Mouse (Mus musculus) hindbrain, embryonic 11.5 days (tissue): ENCODE measurements at regions not wholly inside any gene's neighbourhood (a gene's known extent, or its start where the extent isn't known, plus 50 kb on each side); places are given as distances from the start of the nearest gene placed in this dataset.

ENCODE experiments used
- ATAC-seq: fragments of 200-750 bp; cut with Nextera tagmentation; 2 replicates; pipeline ENCODE4 v1.8.0; 2017; ENCODE audit warnings: mild to moderate bottlenecking, moderate TSS enrichment, moderate library complexity; ENCODE audit not compliant: low FRiP score
- DNase-seq: peaks from one replicate; pipeline ENCODE4 v3.0.0-alpha.2; 2015; ENCODE audit warnings: low spot score
- H3K27ac ChIP-seq: fragments of 300-500 bp; sonication (generic); 2 replicates; pipeline ENCODE4 v1.5.1; 2014; ENCODE audit warnings: mild to moderate bottlenecking, low read depth, low read length
- H3K27me3 ChIP-seq: fragments of 300-500 bp; sonication (generic); 2 replicates; pipeline ENCODE4 v1.6.1; 2014; ENCODE audit warnings: mild to moderate bottlenecking, low read length, moderate library complexity, mixed read lengths; ENCODE audit not compliant: control insufficient read depth, insufficient read depth
- H3K36me3 ChIP-seq: fragments of 300-500 bp; sonication (generic); 2 replicates; pipeline ENCODE4 v1.6.1; 2014; ENCODE audit warnings: mild to moderate bottlenecking, low read length, moderate library complexity, mixed read lengths; ENCODE audit not compliant: control insufficient read depth, insufficient read depth
- H3K4me1 ChIP-seq: fragments of 300-500 bp; sonication (generic); replicated peaks from 2 replicates; pipeline ENCODE4 v1.6.1; 2014; ENCODE audit warnings: low read length, mixed read lengths; ENCODE audit not compliant: control insufficient read depth, insufficient read depth
- H3K4me2 ChIP-seq: fragments of 300-500 bp; sonication (generic); replicated peaks from 2 replicates; pipeline ENCODE4 v1.6.1; 2014; ENCODE audit warnings: mild to moderate bottlenecking, low read depth, low read length
- H3K4me3 ChIP-seq: fragments of 300-500 bp; sonication (generic); 2 replicates; pipeline ENCODE4 v1.5.1; 2014; ENCODE audit warnings: low read depth, low read length
- H3K9ac ChIP-seq: fragments of 300-500 bp; sonication (generic); 2 replicates; pipeline ENCODE4 v1.6.1; 2014; ENCODE audit warnings: low read depth, low read length
- H3K9me3 ChIP-seq: fragments of 300-500 bp; sonication (generic); 2 replicates; pipeline ENCODE4 v1.6.1; 2016; ENCODE audit warnings: low read length; ENCODE audit not compliant: control insufficient read depth
- WGBS: fragments of 180-500 bp; shearing (Covaris S2); extraction: QIAGEN DNeasy Blood & Tissue Kit; methylation state at CpG from one replicate; pipeline ENCODE4 v1.1.7; 2014; 5-methylcytosine and 5-hydroxymethylcytosine counted together

DNA sequence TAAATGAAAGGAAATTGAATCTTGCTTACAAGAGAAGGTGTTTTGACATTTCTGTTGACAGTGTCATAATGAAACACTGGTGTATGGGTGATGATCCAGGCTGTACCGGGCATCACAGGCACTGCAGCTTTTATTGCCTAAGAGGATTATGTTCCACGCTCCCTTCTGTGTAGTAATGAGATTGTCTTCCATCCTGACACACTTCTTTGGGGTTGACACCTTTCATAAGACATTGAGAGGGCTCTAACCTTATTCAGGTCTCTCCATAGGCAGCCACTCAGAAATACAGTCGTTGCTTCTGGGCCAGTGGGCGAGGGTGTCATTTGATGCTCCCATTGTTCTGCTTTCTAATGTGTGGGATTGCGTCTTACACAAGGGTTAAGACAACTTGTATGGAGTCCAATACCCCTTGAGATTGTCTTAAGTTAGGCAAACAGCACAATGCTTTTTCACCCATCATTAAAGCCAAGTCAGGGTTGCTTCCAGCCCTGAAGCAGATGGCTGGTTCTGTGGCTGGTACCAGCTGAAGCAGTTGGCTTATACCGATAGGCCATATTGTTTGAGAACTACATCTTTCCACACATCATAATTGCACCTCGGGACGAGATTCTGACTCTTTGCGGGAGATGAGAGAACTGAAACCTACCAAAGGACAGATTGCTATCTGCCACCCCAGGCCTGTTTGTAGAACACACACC is 81.9 kb upstream of the Frmd4b start:
- ATAC-seq (no peak), DNase-seq (no peak)
- Histone ChIP-seq H3K9me3 (no peaks in the 10 kb centered on the region), H3K4me3 (no peak overlapping the region), H3K4me1 (no peaks in the 10 kb centered on the region), H3K27ac (no peak overlapping the region), H3K27me3 (no peaks in the 10 kb centered on the region), H3K9ac (no peak overlapping the region), H3K36me3 (no peaks in the 10 kb centered on the region), H3K4me2 (no peak overlapping the region)
- 82% methylated on average over 9 of the region's 9 CpGs for WGBS

DNA sequence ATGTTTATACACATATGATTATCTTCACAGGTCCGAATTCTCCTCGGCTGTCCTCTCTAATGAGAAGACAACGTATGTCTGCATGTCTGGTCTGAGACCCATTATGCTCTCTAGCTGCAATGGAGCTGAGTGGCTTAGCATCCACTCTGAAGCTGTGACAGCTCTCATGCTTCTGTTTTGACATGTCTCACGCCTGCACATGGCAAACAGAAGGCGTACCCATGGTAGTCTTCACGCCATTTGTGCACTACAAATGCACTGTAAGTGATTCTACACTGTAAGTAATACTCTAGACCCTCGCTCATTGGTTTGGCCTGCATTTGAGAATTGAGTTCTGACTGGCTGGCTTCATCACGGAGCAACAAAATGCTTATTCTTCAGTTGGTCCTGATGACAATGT is 75.9 kb upstream of the Frmd4b start:
- no peak for DNase-seq

DNA sequence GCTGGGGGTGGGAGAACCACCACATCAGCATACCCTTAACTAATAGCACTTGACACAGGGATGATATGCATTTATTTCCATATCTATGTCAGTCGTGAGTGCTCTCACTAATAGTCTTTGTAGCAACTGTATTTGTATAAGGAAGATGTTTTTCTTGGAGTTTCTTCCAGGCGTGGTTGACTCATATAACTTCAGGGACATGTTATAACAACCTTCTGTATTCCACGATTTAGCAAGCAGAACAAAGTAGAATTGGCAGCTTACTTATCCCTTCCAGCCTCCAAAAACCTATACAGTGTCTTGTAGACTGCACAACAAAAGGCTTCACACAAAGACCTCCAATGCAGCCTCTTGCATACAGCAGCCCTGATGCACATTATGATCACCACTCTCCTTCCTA is 73.8 kb upstream of the Frmd4b start:
- Histone ChIP-seq H3K4me1 (no peaks in the 10 kb centered on the region), H3K27ac (no peak overlapping the region), H3K27me3 (no peaks in the 10 kb centered on the region), H3K4me3 (no peak overlapping the region), H3K9ac (no peak overlapping the region), H3K9me3 (no peaks in the 10 kb centered on the region), H3K4me2 (no peak overlapping the region), H3K36me3 (no peaks in the 10 kb centered on the region)
- DNase-seq (no peak), ATAC-seq (no peak)
- WGBS, result 84% methylated on average over 3 of the region's 3 CpGs

More for the DNA sequence above, 75.9 kb upstream of the Frmd4b start:
- Histone ChIP-seq H3K9ac (no peak overlapping the region), H3K36me3 (no peaks in the 10 kb centered on the region), H3K4me1 (no peaks in the 10 kb centered on the region), H3K27me3 (no peaks in the 10 kb centered on the region), H3K9me3 (no peaks in the 10 kb centered on the region), H3K4me2 (no peak overlapping the region), H3K27ac (no peak overlapping the region), H3K4me3 (no peak overlapping the region)
- no peak for ATAC-seq
- 86% methylated on average over 8 of the region's 8 CpGs for WGBS

DNA sequence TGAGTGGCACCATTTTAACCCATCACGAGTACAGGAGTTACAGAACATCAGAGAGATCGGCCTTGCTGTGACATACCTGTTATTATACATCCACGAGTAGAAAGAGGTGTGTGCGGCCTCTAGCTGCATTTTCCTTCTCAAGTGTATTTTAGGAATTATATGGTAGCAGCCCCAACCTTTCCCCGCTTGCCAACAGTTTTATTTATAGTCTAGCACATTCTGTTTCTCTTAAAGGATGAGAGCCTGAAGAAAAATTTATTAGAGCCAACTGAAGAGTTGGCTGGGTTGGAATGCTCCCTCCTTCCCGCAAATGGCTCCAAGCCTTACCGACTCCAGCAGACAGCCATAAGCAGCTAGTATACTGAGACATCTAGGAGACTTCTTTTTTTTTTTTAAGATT is 67.0 kb upstream of the Frmd4b start:
- Histone ChIP-seq H3K36me3 (no peaks in the 10 kb centered on the region), H3K4me1 (no peaks in the 10 kb centered on the region), H3K9me3 (no peaks in the 10 kb centered on the region), H3K9ac (no peak overlapping the region), H3K27me3 (no peaks in the 10 kb centered on the region), H3K27ac (no peak overlapping the region), H3K4me3 (no peak overlapping the region), H3K4me2 (no peak overlapping the region)
- 89% methylated on average over 7 of the region's 7 CpGs for WGBS
- ATAC-seq, result no peak
- no peak for DNase-seq

DNA sequence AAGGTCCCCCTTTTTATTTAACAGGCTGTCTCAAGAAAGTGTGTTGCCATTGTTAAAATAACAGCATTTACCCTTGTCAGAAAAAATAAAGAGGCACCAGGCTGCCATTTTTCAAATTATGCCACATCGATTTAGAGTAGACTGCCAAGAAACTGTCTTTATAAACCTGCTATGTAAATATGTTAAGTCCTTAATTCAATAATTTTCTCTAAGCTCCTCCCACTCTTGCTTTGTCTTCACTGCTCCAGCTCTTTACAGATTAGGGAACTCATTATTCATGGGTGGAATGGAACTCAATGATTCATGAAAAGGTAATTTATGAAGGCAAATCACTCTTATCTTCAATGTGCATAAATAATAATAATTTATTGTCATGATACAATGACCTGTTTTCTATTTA is 64.9 kb upstream of the Frmd4b start:
- Histone ChIP-seq H3K27ac (no peak overlapping the region), H3K9ac (no peak overlapping the region), H3K4me3 (no peak overlapping the region), H3K4me1 (no peaks in the 10 kb centered on the region), H3K9me3 (no peaks in the 10 kb centered on the region), H3K4me2 (no peak overlapping the region), H3K36me3 (no peaks in the 10 kb centered on the region), H3K27me3 (no peaks in the 10 kb centered on the region)
- DNase-seq (no peak), ATAC-seq (no peak)
- WGBS, result 70% methylated on average over 1 of the region's 1 CpGs

DNA sequence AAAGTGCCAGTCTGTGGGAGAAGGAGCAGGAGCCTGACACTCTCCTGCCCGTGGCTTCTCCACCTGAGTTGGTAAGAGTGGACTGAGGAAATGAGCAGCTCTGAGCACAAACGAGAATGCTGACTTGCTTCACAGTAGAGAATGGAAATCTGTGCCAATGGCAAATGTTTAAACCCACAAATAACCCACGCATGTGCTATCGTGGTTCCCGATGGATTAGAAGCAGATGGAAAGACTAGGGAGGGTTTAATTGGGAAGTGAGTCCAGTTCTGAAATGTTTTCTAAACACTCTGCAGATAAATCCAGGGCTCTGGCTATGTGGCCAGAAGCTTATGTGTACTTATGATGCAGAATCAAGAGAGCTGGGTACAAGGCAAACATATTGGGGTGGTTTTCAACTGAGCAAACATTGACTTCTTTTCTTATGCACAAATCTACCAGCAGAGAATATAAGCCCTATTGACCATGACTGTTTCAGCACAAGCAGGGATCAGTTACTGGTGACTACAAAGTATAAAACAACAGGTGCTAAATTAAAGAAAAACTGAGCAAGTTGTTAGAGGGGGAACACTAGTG is 57.9 kb upstream of the Frmd4b start:
- ATAC-seq (no peak), DNase-seq (no peak)
- Histone ChIP-seq H3K9me3 (0 out of 2 replicates have a peak, but pooled peaks cover 2% of the 10 kb centered on the region), H3K36me3 (no peaks in the 10 kb centered on the region), H3K9ac (no peak overlapping the region), H3K27ac (no peak overlapping the region), H3K4me1 (no peaks in the 10 kb centered on the region), H3K4me3 (no peak overlapping the region), H3K27me3 (no peaks in the 10 kb centered on the region), H3K4me2 (no peak overlapping the region)
- 88% methylated on average over 5 of the region's 5 CpGs for WGBS

DNA sequence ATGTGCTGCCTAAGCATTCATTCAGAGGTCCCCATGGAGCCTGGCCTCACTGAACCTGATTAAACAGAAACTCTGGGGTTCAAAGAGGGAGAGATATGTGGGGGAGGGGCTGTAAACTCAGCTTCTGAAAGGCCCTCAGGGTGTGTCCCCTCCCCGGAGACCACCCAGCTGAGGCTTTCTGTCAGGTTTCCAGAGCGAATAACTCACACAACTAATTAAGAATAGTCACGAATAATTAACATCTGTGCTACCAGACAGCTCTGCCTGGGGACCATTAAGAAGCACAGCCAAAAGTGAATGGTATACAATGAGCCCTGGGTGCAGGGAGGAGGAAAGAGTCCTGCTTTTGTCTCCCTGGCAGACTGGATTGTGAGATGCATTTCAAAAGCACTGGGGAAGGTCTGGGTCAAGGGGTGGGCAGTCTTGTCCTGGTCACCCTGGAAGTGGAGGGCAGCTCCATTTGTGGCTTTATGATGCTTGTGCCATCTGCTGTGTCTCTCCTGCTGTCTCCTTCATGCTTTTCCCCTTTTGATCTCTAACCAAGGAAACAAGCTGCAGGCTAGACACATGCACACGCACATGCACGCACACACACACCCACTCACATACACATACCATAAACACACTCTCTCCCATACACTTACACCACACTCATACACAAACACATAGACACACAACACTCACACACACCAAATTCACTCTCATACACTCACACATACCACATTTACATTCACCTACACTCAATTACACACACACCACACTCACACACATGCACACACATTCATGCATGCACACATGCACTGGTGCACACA is 49.7 kb upstream of the Frmd4b start:
- no peak overlapping the region for H3K9ac ChIP-seq
- peaks cover 3% of the 10 kb centered on the region; the same call in 1 of the 2 replicates for H3K4me1 ChIP-seq
- WGBS, result 19% methylated on average over 5 of the region's 5 CpGs
- peak overlapping the region; percentile 74 for H3K27ac ChIP-seq
- no peaks in the 10 kb centered on the region for H3K27me3 ChIP-seq
- no peaks in the 10 kb centered on the region for H3K36me3 ChIP-seq
- H3K4me3 ChIP-seq, result no peak overlapping the region
- H3K9me3 ChIP-seq, result no peaks in the 10 kb centered on the region
- ATAC-seq (peak; percentile 97), DNase-seq (peak; percentile 82)
- no peak overlapping the region for H3K4me2 ChIP-seq
